Mouse (Mus musculus): Measurements from ENCODE around the gene Supv3l1. TPM values are rescaled to one million over a fixed set of nuclear protein-coding genes. Genes with fewer than 3 reads are reported as not detected.

Gene Supv3l1
- polyA plus RNA-seq, 1 experiment from 2014 or later = 27.6 TPM

DNA sequence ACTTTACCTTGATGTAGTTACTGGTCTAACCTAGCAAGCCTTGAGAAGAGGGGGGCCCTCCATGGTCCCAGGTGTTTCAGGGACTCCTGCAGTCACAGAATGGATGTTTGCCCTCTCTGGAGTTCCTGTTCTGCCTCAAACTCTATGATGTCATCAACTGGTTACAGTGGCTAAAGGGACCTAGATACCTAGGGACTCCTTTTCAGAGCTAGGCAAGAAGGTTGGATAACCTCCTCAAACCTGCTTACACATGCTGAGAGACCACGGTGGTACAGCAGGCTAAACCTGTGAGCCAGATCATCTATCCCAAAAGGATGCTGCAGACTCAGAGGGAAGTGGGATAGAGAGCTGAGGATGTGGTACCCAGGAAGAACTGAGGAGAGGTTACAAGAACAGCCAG lies 69.7 kb downstream of the Supv3l1 start, which contains the start of gene Hk1:
Gene Hk1 (minus strand): TSS at position 101 of the 400 bp plus-strand sequence.
- no peak for TF ChIP-seq CTCF (IDR thresholded peaks at IDR 0.05; ENCODE audit: low read depth)
- H3K27ac ChIP-seq (ENCODE audit: low read depth) = no peak within 1 kb of the TSS
- H3K9me3 ChIP-seq (ENCODE audit: low read depth, low read length) = no peaks in the 10 kb centered on the region
- H3K4me1 ChIP-seq (ENCODE audit: insufficient read depth) = no peaks in the 10 kb centered on the region
- ATAC-seq (ENCODE audit: insufficient read depth) (no peak), DNase-seq (no peak)
- H3K27me3 ChIP-seq (ENCODE audit: insufficient read depth, low read length) = no peaks in the 10 kb centered on the region
- H3K9ac ChIP-seq = no peak within 1 kb of the TSS
- H3K36me3 ChIP-seq (ENCODE audit: insufficient read depth) = no peaks in the 10 kb centered on the region
- no peak within 1 kb of the TSS for H3K4me3 ChIP-seq (ENCODE audit: low read depth, low read length)
- H3K4me2 ChIP-seq = no peak within 1 kb of the TSS
- 73% methylated on average over 1 of the region's 1 CpGs for WGBS

Other genes starting within 250 kb of the Supv3l1 start
- gene Tspan15, start 218.5 kb downstream of the Supv3l1 start, polyA plus RNA-seq (2014; fragmentation: Nextera tagmentation; extraction: Ambion mirVana) = 32.5 and 36.3 TPM in 2 replicates
- 0.46 and 0.85 TPM in 2 replicates for gene Tacr2, start 197.3 kb downstream of the Supv3l1 start, polyA plus RNA-seq (2014; fragmentation: Nextera tagmentation; extraction: Ambion mirVana)
- gene Hk1, start 69.8 kb downstream of the Supv3l1 start, polyA plus RNA-seq (2014; fragmentation: Nextera tagmentation; extraction: Ambion mirVana) = 20.9 and 22.4 TPM in 2 replicates
- gene Hkdc1, start 27.2 kb downstream of the Supv3l1 start, polyA plus RNA-seq (2014; fragmentation: Nextera tagmentation; extraction: Ambion mirVana) = 1.4 and 1.5 TPM in 2 replicates
- 0.50 and 0.60 TPM in 2 replicates for gene 4930507D05Rik, start 249 bp downstream of the Supv3l1 start, polyA plus RNA-seq (2014; fragmentation: Nextera tagmentation; extraction: Ambion mirVana)
- gene Vps26a, start 37.1 kb upstream of the Supv3l1 start, polyA plus RNA-seq (2014; fragmentation: Nextera tagmentation; extraction: Ambion mirVana) = 71.2 and 75.7 TPM in 2 replicates
- 33.8 and 39.4 TPM in 2 replicates for gene Srgn, start 77.7 kb upstream of the Supv3l1 start, polyA plus RNA-seq (2014; fragmentation: Nextera tagmentation; extraction: Ambion mirVana)
- gene Kif1bp, start 128.7 kb upstream of the Supv3l1 start, polyA plus RNA-seq (2014; fragmentation: Nextera tagmentation; extraction: Ambion mirVana) = 41.5 and 42.7 TPM in 2 replicates
- 34.4 and 35.4 TPM in 2 replicates for gene Ddx21, start 152.5 kb upstream of the Supv3l1 start, polyA plus RNA-seq (2014; fragmentation: Nextera tagmentation; extraction: Ambion mirVana)
- gene Ddx50, start 201.5 kb upstream of the Supv3l1 start, polyA plus RNA-seq (2014; fragmentation: Nextera tagmentation; extraction: Ambion mirVana) = 133 and 135 TPM in 2 replicates

All from lung, embryonic 14.5 days (tissue).